Mouse (Mus musculus) myocyte (in vitro differentiated cells): ENCODE measurements around the gene Nubpl. TPM values are rescaled to one million over a fixed set of nuclear protein-coding genes. Genes with fewer than 3 reads are reported as not detected.

Experiments used
- H3K27me3 ChIP-seq: one replicate; pipeline ENCODE4 v1.6.1; 2011; ENCODE audit not compliant: control insufficient read depth, insufficient read depth, insufficient read length
- H3K36me3 ChIP-seq: one replicate; pipeline ENCODE4 v1.6.1; 2011; ENCODE audit not compliant: control insufficient read depth, insufficient read depth
- H3K4me2 ChIP-seq: one replicate; pipeline ENCODE4 v1.6.1; 2011; ENCODE audit warnings: low read depth, control low read depth
- H3K4me3 ChIP-seq: one replicate; pipeline ENCODE4 v1.5.1; 2011; ENCODE audit warnings: mild to moderate bottlenecking, control low read depth, moderate library complexity
- H3K79me2 ChIP-seq: one replicate; pipeline ENCODE4 v1.6.1; 2011; ENCODE audit not compliant: control insufficient read depth, insufficient read depth
- H3ac ChIP-seq: one replicate; pipeline ENCODE4 v1.6.1; 2011; ENCODE audit not compliant: control insufficient read depth, insufficient read length
- CEBPB ChIP-seq: IDR thresholded peaks from 2 replicates; pipeline ENCODE4 v1.6.1; 2011; ENCODE audit warnings: mild to moderate bottlenecking, moderate library complexity; ENCODE audit not compliant: poor library complexity, insufficient read depth, severe bottlenecking
- E2F4 ChIP-seq: IDR thresholded peaks from one replicate; pipeline ENCODE4 v1.6.1; 2011; ENCODE audit warnings: mild to moderate bottlenecking, control low read depth, moderate library complexity; ENCODE audit not compliant: insufficient read depth
- MAX ChIP-seq: IDR thresholded peaks from one replicate; pipeline ENCODE4 v1.6.1; 2011; ENCODE audit warnings: low read depth, mild to moderate bottlenecking, control low read depth
- MYOD1 ChIP-seq, 3 experiments: IDR thresholded peaks; one replicate each; pipeline ENCODE4 v1.6.1; 2011; ENCODE audit warnings: control low read depth in 2 of 3, low read depth in 2 of 3, mild to moderate bottlenecking in 2 of 3, moderate library complexity in 1 of 3; ENCODE audit not compliant: insufficient read length in 2 of 3, control insufficient read depth in 1 of 3
- MYOG ChIP-seq, 3 experiments: IDR thresholded peaks; one replicate each; pipeline ENCODE4 v1.6.1; 2011; ENCODE audit warnings: control low read depth in 2 of 3, low read depth in 2 of 3, mild to moderate bottlenecking in 2 of 3; ENCODE audit not compliant: insufficient read length in 2 of 3, control insufficient read depth in 1 of 3, insufficient read depth in 1 of 3
- POLR2A ChIP-seq: IDR thresholded peaks from one replicate; pipeline ENCODE4 v1.6.1; 2011; ENCODE audit warnings: low read depth, mild to moderate bottlenecking, control low read depth, moderate library complexity; ENCODE audit not compliant: insufficient read length
- POLR2AphosphoS2 ChIP-seq: IDR thresholded peaks from one replicate; pipeline ENCODE4 v1.6.1; 2011; ENCODE audit warnings: low read depth, control low read depth; ENCODE audit not compliant: insufficient read length
- REST ChIP-seq: IDR thresholded peaks from one replicate; pipeline ENCODE4 v1.6.1; 2011; ENCODE audit warnings: mild to moderate bottlenecking, control low read depth, moderate library complexity; ENCODE audit not compliant: insufficient read depth, insufficient read length
- SRF ChIP-seq: IDR thresholded peaks from one replicate; pipeline ENCODE4 v1.6.1; 2011; ENCODE audit warnings: low read depth; ENCODE audit not compliant: control insufficient read depth, insufficient read length
- TCF12 ChIP-seq: IDR thresholded peaks from one replicate; pipeline ENCODE4 v1.6.1; 2011; ENCODE audit warnings: mild to moderate bottlenecking, control low read depth; ENCODE audit not compliant: poor library complexity, insufficient read depth, severe bottlenecking
- TCF3 ChIP-seq: IDR thresholded peaks from one replicate; pipeline ENCODE4 v1.6.1; 2011; ENCODE audit warnings: low read depth, control low read depth; ENCODE audit not compliant: insufficient read length
- USF1 ChIP-seq: IDR thresholded peaks from one replicate; pipeline ENCODE4 v1.6.1; 2011; ENCODE audit warnings: low read depth, mild to moderate bottlenecking, control low read depth, moderate library complexity
- polyA plus RNA-seq: library from polyadenylated mRNA; unstranded; fragments of >200 nt; fragmentation: generic; extraction: Trizol; gene quantifications from one replicate; pipeline ENCODE4 v1.2.1, GENCODE M21; 2012; ENCODE audit warnings: missing spikeins

Gene Nubpl
- polyA plus RNA-seq, 1 experiment: 6.6 TPM

- Histone ChIP-seq H3K4me3 (no peak overlapping the region), H3ac (no peak overlapping the region), H3K27me3 (no peaks in the 10 kb centered on the region), H3K79me2 (no peaks in the 10 kb centered on the region), H3K4me2 (no peak overlapping the region), H3K36me3 (no peaks in the 10 kb centered on the region)
- no peak for TF ChIP-seq REST
- TF ChIP-seq TCF12: no peak
- TF ChIP-seq MYOD1 (IDR thresholded peaks at IDR 0.05; ENCODE audit: control insufficient read depth in 1 of 3, insufficient read length in 2 of 3, low read depth in 2 of 3): no peak
- no peak for TF ChIP-seq MYOG (IDR thresholded peaks at IDR 0.05; ENCODE audit: control insufficient read depth in 1 of 3, insufficient read depth in 1 of 3, insufficient read length in 2 of 3, low read depth in 2 of 3)
- TF ChIP-seq TCF3: no peak
- TF ChIP-seq POLR2AphosphoS2: no peak
- no peak for TF ChIP-seq POLR2A
- no peak for TF ChIP-seq CEBPB
- no peak for TF ChIP-seq E2F4
- no peak for TF ChIP-seq USF1
- no peak for TF ChIP-seq MAX
- no peak for TF ChIP-seq SRF
Observed at GRCm38 (mm10) chr12:52152071-52152470, 54.5 kb downstream of the Nubpl start.

GRCm38 (mm10) chr12:52154906-52155305, 57.4 kb downstream of the Nubpl start:
- Histone ChIP-seq H3K4me3 (no peak overlapping the region), H3K27me3 (no peaks in the 10 kb centered on the region), H3K4me2 (no peak overlapping the region), H3K79me2 (no peaks in the 10 kb centered on the region), H3ac (no peak overlapping the region), H3K36me3 (no peaks in the 10 kb centered on the region)
- TF ChIP-seq POLR2AphosphoS2 (no peak), USF1 (no peak), CEBPB (no peak), MYOD1 (IDR thresholded peaks at IDR 0.05; ENCODE audit: control insufficient read depth in 1 of 3, insufficient read length in 2 of 3, low read depth in 2 of 3) (no peak), SRF (no peak), MYOG (IDR thresholded peaks at IDR 0.05; ENCODE audit: control insufficient read depth in 1 of 3, insufficient read depth in 1 of 3, insufficient read length in 2 of 3, low read depth in 2 of 3) (no peak), E2F4 (no peak), POLR2A (no peak), TCF12 (no peak), MAX (no peak)

GRCm38 (mm10) chr12:52164414-52164813, 66.9 kb downstream of the Nubpl start:
- H3K27me3 ChIP-seq: no peaks in the 10 kb centered on the region
- TF ChIP-seq MYOG (IDR thresholded peaks at IDR 0.05; ENCODE audit: control insufficient read depth in 1 of 3, insufficient read depth in 1 of 3, insufficient read length in 2 of 3, low read depth in 2 of 3): no peak
- TF ChIP-seq SRF: no peak

GRCm38 (mm10) chr12:52186205-52186793, 88.8 kb downstream of the Nubpl start:
- no peak overlapping the region for H3ac ChIP-seq
- H3K27me3 ChIP-seq: no peaks in the 10 kb centered on the region
- no peaks in the 10 kb centered on the region for H3K79me2 ChIP-seq
- H3K36me3 ChIP-seq: no peaks in the 10 kb centered on the region
- H3K4me3 ChIP-seq: no peak overlapping the region
- no peak overlapping the region for H3K4me2 ChIP-seq
- no peak for TF ChIP-seq USF1
- TF ChIP-seq MAX: no peak
- no peak for TF ChIP-seq TCF3

More at GRCm38 (mm10) chr12:52164414-52164813, 66.9 kb downstream of the Nubpl start:
- no peak overlapping the region for H3K4me3 ChIP-seq
- no peak overlapping the region for H3ac ChIP-seq
- H3K79me2 ChIP-seq: no peaks in the 10 kb centered on the region
- H3K4me2 ChIP-seq: no peak overlapping the region
- H3K36me3 ChIP-seq: no peaks in the 10 kb centered on the region

GRCm38 (mm10) chr12:52186963-52187590, 89.5 kb downstream of the Nubpl start:
- Histone ChIP-seq H3ac (no peak overlapping the region), H3K79me2 (no peaks in the 10 kb centered on the region), H3K4me3 (no peak overlapping the region), H3K27me3 (no peaks in the 10 kb centered on the region), H3K4me2 (no peak overlapping the region), H3K36me3 (no peaks in the 10 kb centered on the region)
- TF ChIP-seq MYOD1 (IDR thresholded peaks at IDR 0.05; ENCODE audit: control insufficient read depth in 1 of 3, insufficient read length in 2 of 3, low read depth in 2 of 3): no peak
- TF ChIP-seq MAX: no peak
- TF ChIP-seq E2F4: no peak
- no peak for TF ChIP-seq TCF3
- no peak for TF ChIP-seq USF1
- TF ChIP-seq POLR2AphosphoS2: no peak
- TF ChIP-seq REST: no peak
